Mouse (Mus musculus) thymus, adult 2 months (tissue): ENCODE data around the gene Irak1. TPM values are rescaled to one million over a fixed set of nuclear protein-coding genes. Genes with fewer than 3 reads are reported as not detected.

Source experiments
- DNase-seq: peaks from one replicate; pipeline ENCODE4 v3.0.0; 2021
- H3K27ac ChIP-seq: fragments of 200-500 bp; 2 replicates; pipeline ENCODE4 v1.5.1; 2012; ENCODE audit warnings: low read length, control low read depth; ENCODE audit not compliant: control insufficient read depth, insufficient read depth
- H3K27me3 ChIP-seq: fragments of 200-500 bp; 2 replicates; pipeline ENCODE4 v1.6.1; 2012; ENCODE audit warnings: mild to moderate bottlenecking, low read length, moderate library complexity, mixed read lengths; ENCODE audit not compliant: control insufficient read depth, insufficient read depth
- H3K36me3 ChIP-seq: fragments of 200-500 bp; 2 replicates; pipeline ENCODE4 v1.6.1; 2012; ENCODE audit warnings: mild to moderate bottlenecking, low read length, moderate library complexity; ENCODE audit not compliant: control insufficient read depth, insufficient read depth
- H3K4me1 ChIP-seq: fragments of 200-500 bp; replicated peaks from 2 replicates; pipeline ENCODE4 v1.6.1; 2012; ENCODE audit warnings: low read length; ENCODE audit not compliant: control insufficient read depth, insufficient read depth
- H3K4me3 ChIP-seq: fragments of 200-500 bp; 2 replicates; pipeline ENCODE4 v1.5.1; 2012; ENCODE audit warnings: mild to moderate bottlenecking, low read length, control low read depth, moderate library complexity; ENCODE audit not compliant: control insufficient read depth, insufficient read depth
- CTCF ChIP-seq: fragments of 200-500 bp; IDR thresholded peaks from 2 replicates; pipeline ENCODE4 v1.5.1; 2012; ENCODE audit warnings: mild to moderate bottlenecking, control low read depth, low read length, moderate library complexity, borderline replicate concordance; ENCODE audit not compliant: control insufficient read depth, poor library complexity, insufficient read depth; ENCODE audit errors: extremely low read depth
- POLR2A ChIP-seq: fragments of 200-500 bp; IDR thresholded peaks from 2 replicates; pipeline ENCODE4 v1.6.1; 2012; ENCODE audit warnings: mild to moderate bottlenecking, low read length, control low read depth, moderate library complexity; ENCODE audit not compliant: control insufficient read depth, poor library complexity, insufficient read depth; ENCODE audit errors: extremely low read depth
- WGBS: fragments of 180-500 bp; shearing (Covaris S2); methylation state at CpG from one replicate; pipeline ENCODE4 v1.1.7; 2018; 5-methylcytosine and 5-hydroxymethylcytosine counted together
- polyA plus RNA-seq: library from polyadenylated mRNA; depleted of rRNA; stranded (reverse); fragments of >200 nt; gene quantifications from 2 replicates; pipeline ENCODE4 v1.2.3, GENCODE M21; 2012

Gene Irak1
- polyA plus RNA-seq, 1 experiment: 166 TPM

DNA sequence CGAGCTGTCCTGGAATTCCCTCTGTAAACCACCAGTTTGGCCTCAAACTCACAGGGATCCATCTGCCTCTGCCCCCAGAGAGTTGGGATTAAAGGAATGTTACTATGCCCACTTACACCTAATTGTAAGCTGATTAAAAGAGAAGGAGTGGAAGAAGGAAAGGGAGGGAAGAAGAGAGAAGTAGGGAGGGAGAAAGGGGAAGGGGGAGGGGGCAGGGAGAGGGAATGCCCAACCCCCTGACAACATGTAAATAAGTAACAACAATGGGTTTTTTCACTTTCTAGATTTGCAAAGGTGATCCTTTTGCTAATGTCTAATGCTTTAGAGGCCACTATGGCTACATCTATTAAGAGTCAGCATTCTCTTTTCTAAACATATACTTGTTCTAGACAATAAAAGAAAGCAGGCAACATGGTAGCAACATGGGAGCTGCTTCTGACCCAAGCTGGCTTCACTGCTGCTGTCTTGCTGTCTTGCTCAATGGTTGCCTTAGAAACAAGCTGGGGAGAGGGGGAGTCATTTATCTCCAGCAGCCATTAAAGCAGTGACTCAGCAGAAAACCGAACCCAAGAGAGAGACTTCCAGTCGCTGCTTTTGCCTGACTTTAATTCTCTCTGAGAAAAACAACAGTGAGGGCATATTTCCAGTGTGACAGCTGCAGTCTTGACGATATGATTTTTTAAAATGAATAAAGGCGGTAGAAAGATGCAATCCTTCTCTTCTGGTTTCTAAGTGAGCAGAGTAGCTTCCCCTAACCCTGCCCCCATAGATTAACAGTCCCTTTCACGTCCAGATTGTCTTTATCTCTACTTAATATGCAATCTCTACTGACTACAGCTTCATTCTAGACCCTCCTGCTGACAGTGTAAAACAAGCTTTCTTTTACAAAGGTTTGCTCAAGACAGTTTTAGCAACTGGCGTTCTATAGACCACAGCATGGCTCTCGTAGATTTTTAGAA lies 24.5 kb downstream of the Irak1 start:
- TF ChIP-seq CTCF (no peak), POLR2A (no peak)
- DNase-seq: no peak
- Histone ChIP-seq H3K36me3 (no peaks in the 10 kb centered on the region), H3K27ac (no peak overlapping the region), H3K4me1 (no peaks in the 10 kb centered on the region), H3K27me3 (no peaks in the 10 kb centered on the region), H3K4me3 (no peak overlapping the region)
- 36% methylated on average over 8 of the region's 8 CpGs for WGBS

DNA sequence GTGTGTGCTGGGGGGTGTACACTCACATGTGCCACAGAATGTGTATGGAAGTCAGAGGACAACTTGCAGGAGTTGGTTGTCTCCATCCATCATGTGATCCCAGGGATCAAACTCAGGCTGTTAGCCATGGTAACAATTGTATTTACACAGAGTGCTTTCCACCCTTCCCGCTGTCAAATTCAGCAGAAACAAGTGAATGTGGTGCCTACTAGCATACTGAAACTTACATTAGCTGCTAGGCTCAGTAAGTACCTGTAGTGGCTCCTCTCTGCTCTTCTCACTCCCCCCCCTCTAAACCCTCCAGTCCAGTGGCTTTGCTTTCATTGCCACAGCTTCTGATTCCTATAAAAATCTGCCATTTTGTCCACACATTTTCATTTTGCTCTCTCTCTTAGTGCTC lies 45.9 kb downstream of the Irak1 start:
- Histone ChIP-seq H3K4me1 (no peaks in the 10 kb centered on the region), H3K4me3 (no peak overlapping the region), H3K27ac (no peak overlapping the region), H3K27me3 (no peaks in the 10 kb centered on the region), H3K36me3 (no peaks in the 10 kb centered on the region)
- WGBS: 100% methylated on average over 1 of the region's 1 CpGs
- TF ChIP-seq POLR2A (no peak), CTCF (no peak)
- no peak for DNase-seq

DNA sequence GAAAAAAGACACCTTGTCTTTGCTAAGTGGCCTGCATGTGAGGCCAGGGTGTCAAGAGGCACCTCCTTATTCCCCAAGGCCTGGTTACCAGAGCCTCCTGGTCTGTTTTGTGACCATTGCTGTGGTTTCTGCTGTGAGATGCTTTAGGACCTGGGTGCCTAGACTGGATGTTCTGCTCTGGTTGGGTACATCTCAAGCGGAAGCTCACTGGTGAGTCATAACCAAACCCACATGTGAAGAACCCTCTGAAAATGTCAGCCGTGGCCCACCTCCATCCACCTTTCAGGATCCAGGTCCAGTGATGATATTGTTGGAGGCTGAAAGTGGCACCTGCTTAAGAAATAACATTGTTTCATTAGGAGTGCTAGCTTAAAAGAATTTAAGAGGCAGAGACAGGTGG lies 47.4 kb downstream of the Irak1 start:
- Histone ChIP-seq H3K27me3 (no peaks in the 10 kb centered on the region), H3K4me3 (no peak overlapping the region), H3K27ac (no peak overlapping the region), H3K36me3 (no peaks in the 10 kb centered on the region), H3K4me1 (no peaks in the 10 kb centered on the region)
- WGBS: 93% methylated on average over 2 of the region's 2 CpGs
- no peak for TF ChIP-seq CTCF
- no peak for TF ChIP-seq POLR2A
- DNase-seq: no peak

DNA sequence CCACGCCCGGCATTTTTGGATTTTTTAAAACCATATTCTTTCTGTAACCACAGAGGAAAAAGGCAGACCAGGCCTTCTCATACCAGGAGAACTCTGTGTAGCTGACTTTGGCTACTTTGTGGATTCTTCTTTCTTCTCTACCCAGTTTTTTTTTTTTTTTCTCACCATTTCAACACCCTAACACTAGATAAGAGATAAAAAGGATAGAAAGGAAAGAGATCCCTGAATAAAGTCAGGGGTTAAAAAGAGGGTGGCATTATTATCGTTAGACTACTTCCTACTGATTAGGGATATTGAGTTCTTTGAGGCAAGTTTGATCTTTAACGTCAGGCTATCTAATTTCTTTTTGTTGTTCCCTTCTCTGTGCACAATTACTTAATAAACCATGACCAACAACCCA lies 50.9 kb downstream of the Irak1 start:
- H3K4me1 ChIP-seq: no peaks in the 10 kb centered on the region
- 78% methylated on average over 4 of the region's 4 CpGs for WGBS
- no peak for DNase-seq
- no peak for TF ChIP-seq POLR2A
- no peak for TF ChIP-seq CTCF
- H3K27ac ChIP-seq: no peak overlapping the region
- no peak overlapping the region for H3K4me3 ChIP-seq
- H3K27me3 ChIP-seq: no peaks in the 10 kb centered on the region
- no peaks in the 10 kb centered on the region for H3K36me3 ChIP-seq

DNA sequence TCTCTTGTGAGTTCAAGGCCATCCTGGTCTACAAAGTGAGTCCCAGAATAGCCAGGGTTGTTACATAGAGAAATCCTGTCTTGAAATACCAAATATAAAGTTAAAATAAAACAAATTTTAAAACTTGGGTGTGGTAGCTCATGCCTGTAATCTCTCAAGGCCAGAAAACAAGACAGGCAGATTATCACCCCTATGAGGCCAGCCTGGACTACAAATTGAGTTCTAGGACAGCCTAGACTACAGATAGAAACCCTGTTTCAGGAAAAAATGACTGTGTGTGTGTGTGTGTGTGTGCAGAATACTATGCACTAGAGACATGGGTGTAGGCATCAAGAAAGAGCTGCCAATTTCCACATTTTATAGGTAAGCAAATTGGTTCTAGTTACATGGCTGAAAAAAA lies 52.9 kb downstream of the Irak1 start:
- DNase-seq: no peak
- H3K27ac ChIP-seq: no peak overlapping the region
- H3K27me3 ChIP-seq: no peaks in the 10 kb centered on the region
- H3K36me3 ChIP-seq: no peaks in the 10 kb centered on the region
- no peak overlapping the region for H3K4me3 ChIP-seq
- no peaks in the 10 kb centered on the region for H3K4me1 ChIP-seq
- no peak for TF ChIP-seq CTCF
- no peak for TF ChIP-seq POLR2A

DNA sequence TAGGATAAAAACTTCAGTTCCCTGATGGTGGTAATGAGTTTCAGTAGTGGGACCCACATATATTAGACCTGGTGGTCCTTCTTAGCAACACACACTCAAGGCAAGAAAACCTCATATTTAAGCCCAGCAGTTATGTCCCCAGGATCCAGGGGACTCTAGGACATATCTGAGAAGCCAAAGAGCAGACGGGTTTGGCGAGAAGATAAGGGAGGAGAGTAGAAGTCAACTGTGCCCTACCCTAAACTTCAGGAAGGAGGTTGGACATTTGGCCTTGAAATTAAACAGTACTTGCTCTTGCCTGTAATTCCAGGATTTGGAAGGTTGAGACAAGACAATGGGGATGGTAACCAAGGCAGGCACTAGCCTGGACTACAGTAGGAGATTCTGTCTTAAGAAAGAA lies 54.0 kb downstream of the Irak1 start:
- Histone ChIP-seq H3K4me3 (no peak overlapping the region), H3K36me3 (no peaks in the 10 kb centered on the region), H3K27me3 (no peaks in the 10 kb centered on the region), H3K27ac (no peak overlapping the region), H3K4me1 (peaks cover 1% of the 10 kb centered on the region)
- no peak for DNase-seq
- 100% methylated on average over 2 of the region's 2 CpGs for WGBS
- TF ChIP-seq CTCF: no peak
- TF ChIP-seq POLR2A: no peak
